Mouse (Mus musculus) stomach, postnatal 0 days (tissue): ENCODE results near the gene Tmem132d. TPM values are rescaled to one million over a fixed set of nuclear protein-coding genes. Genes with fewer than 3 reads are reported as not detected.

Source experiments
- ATAC-seq: fragments of 200-750 bp; cut with Nextera tagmentation; 2 replicates; pipeline ENCODE4 v1.8.0; 2017; ENCODE audit not compliant: low FRiP score, low TSS enrichment
- DNase-seq: peaks from one replicate; pipeline ENCODE4 v3.0.0-alpha.2; 2016; ENCODE audit warnings: low spot score
- H3K27ac ChIP-seq: fragments of 300-500 bp; sonication (generic); replicated peaks from 2 replicates; pipeline ENCODE4 v1.5.1; 2014; ENCODE audit warnings: mild to moderate bottlenecking, control low read depth
- H3K27me3 ChIP-seq: fragments of 300-500 bp; sonication (generic); 2 replicates; pipeline ENCODE4 v1.6.1; 2014; ENCODE audit warnings: low read length; ENCODE audit not compliant: control insufficient read depth, insufficient read depth
- H3K36me3 ChIP-seq: fragments of 300-500 bp; sonication (generic); 2 replicates; pipeline ENCODE4 v1.6.1; 2014; ENCODE audit warnings: low read length, mixed read lengths; ENCODE audit not compliant: control insufficient read depth, insufficient read depth
- H3K4me1 ChIP-seq: fragments of 300-500 bp; sonication (generic); replicated peaks from 2 replicates; pipeline ENCODE4 v1.6.1; 2014; ENCODE audit warnings: antibody characterized with exemption; ENCODE audit not compliant: control insufficient read depth, insufficient read depth
- H3K4me2 ChIP-seq: fragments of 300-500 bp; sonication (generic); replicated peaks from 2 replicates; pipeline ENCODE4 v1.6.1; 2014; ENCODE audit warnings: low read depth, mild to moderate bottlenecking, control low read depth, moderate library complexity
- H3K4me3 ChIP-seq: fragments of 300-500 bp; sonication (generic); 2 replicates; pipeline ENCODE4 v1.5.1; 2014; ENCODE audit warnings: low read depth, low read length, control low read depth
- H3K9ac ChIP-seq: fragments of 300-500 bp; sonication (generic); 2 replicates; pipeline ENCODE4 v1.6.1; 2014; ENCODE audit warnings: mild to moderate bottlenecking, low read length, control low read depth, mixed read lengths
- H3K9me3 ChIP-seq: fragments of 300-500 bp; sonication (generic); 2 replicates; pipeline ENCODE4 v1.6.1; 2016; ENCODE audit warnings: low read length; ENCODE audit not compliant: control insufficient read depth
- CTCF ChIP-seq: IDR thresholded peaks from 2 replicates; pipeline ENCODE4 v1.5.1; 2016; ENCODE audit warnings: antibody characterized with exemption, low read depth, mild to moderate bottlenecking, moderate library complexity
- EP300 ChIP-seq: optimal IDR thresholded peaks from 2 replicates; pipeline ENCODE3; 2016; ENCODE audit warnings: antibody characterized with exemption
- WGBS: fragments of 180-500 bp; shearing (Covaris S2); extraction: QIAGEN DNeasy Blood & Tissue Kit; methylation state at CpG from one replicate; pipeline ENCODE4 v1.1.7; 2014; 5-methylcytosine and 5-hydroxymethylcytosine counted together
- polyA plus RNA-seq: library from polyadenylated mRNA; unstranded; fragments of >200 nt; fragmentation: Nextera tagmentation; extraction: Ambion mirVana; gene quantifications from 2 replicates; pipeline ENCODE4 v1.2.1, GENCODE M21; 2015

Gene Tmem132d
- 0.16 and 0.23 TPM in 2 replicates for polyA plus RNA-seq

DNA sequence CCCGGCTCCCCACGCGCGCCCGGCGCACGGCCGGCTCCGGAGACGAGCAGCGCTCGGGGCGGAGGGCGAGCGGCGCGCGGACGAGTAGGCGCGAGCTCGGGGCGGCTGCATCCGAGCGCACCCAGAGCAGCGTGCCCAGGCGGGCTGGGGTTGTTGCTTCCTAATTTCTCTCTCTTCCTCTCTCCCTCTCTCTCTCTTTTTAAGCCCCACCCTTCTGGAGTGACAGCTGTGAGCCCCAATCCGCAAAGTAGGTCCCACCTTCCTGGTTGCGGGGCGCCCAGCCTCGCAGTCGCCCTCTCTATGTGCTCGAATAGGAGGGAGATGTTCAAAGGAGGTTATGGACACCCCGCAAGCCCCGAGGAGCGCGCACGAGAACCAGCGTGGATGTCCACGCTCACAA lies at the start of gene Tmem132d:
TSS of gene Tmem132d (minus strand) at position 162 of the 400 bp plus-strand sequence.
- DNase-seq: no peak
- no peaks in the 10 kb centered on the region for H3K9me3 ChIP-seq
- ATAC-seq: no peak
- no peak within 1 kb of the TSS for H3K9ac ChIP-seq
- H3K27me3 ChIP-seq: peaks cover 7% of the 10 kb centered on the region; the same call in 1 of the 2 replicates
- H3K4me1 ChIP-seq: no peaks in the 10 kb centered on the region
- WGBS: 1% methylated on average over 36 of the region's 40 CpGs
- TF ChIP-seq CTCF (no peak), EP300 (no peak)
- H3K4me2 ChIP-seq: no peak within 1 kb of the TSS
- H3K36me3 ChIP-seq: no peaks in the 10 kb centered on the region
- 0 out of 2 replicates have a peak within 1 kb of the TSS, but pooled peaks have one; percentile 2 for H3K4me3 ChIP-seq
- no peak within 1 kb of the TSS for H3K27ac ChIP-seq

DNA sequence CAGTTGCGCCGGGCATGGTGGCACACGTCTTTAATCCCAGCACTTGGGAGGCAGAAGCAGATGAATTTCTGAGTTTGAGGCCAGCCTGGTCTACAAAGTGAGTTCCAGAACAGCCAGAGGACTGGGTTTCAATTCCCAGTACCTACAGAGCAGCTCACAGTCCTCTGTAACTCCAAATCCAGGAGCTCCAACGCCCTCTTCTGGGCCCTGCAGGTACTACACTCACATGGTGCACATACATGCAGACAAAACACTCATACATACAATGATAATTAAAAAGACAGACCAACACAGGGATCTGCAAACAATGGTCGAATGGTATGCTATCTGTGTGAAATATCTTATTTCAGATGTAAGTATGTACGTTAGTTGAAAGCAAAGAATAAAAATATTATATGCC lies 47.9 kb upstream of the Tmem132d start:
- Histone ChIP-seq H3K9me3 (no peaks in the 10 kb centered on the region), H3K27me3 (no peaks in the 10 kb centered on the region), H3K36me3 (no peaks in the 10 kb centered on the region), H3K4me1 (no peaks in the 10 kb centered on the region), H3K4me2 (no peak overlapping the region), H3K9ac (no peak overlapping the region), H3K27ac (no peak overlapping the region), H3K4me3 (no peak overlapping the region)
- WGBS: 81% methylated on average over 6 of the region's 6 CpGs
- DNase-seq: no peak
- ATAC-seq: no peak
- TF ChIP-seq CTCF (no peak), EP300 (no peak)

DNA sequence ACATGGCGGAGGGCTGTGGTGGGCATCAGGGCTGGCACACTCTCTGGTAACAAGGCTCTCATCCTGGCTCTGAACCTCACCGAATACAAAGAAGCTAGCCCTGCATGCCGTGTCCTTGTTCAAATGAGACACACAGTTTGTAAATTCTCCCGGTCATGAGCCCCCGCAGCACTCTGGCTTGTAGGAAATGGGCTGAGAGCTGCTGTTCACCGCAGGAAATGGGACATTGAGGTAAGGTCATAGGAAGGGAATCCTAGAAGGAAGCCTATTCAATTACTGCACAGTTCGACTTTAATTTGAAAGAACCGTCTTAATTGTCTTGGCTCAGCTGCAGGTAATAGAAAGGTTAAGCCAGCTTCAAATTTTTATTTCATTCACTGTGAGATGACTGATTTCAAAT lies 42.5 kb upstream of the Tmem132d start:
- no peaks in the 10 kb centered on the region for H3K9me3 ChIP-seq
- H3K9ac ChIP-seq: no peak overlapping the region
- ATAC-seq (no peak), DNase-seq (no peak)
- H3K27me3 ChIP-seq: no peaks in the 10 kb centered on the region
- no peak overlapping the region for H3K4me2 ChIP-seq
- H3K4me1 ChIP-seq: no peaks in the 10 kb centered on the region
- no peak overlapping the region for H3K4me3 ChIP-seq
- H3K36me3 ChIP-seq: no peaks in the 10 kb centered on the region
- no peak for TF ChIP-seq EP300
- no peak for TF ChIP-seq CTCF
- H3K27ac ChIP-seq: no peak overlapping the region
- WGBS: 73% methylated on average over 8 of the region's 8 CpGs

DNA sequence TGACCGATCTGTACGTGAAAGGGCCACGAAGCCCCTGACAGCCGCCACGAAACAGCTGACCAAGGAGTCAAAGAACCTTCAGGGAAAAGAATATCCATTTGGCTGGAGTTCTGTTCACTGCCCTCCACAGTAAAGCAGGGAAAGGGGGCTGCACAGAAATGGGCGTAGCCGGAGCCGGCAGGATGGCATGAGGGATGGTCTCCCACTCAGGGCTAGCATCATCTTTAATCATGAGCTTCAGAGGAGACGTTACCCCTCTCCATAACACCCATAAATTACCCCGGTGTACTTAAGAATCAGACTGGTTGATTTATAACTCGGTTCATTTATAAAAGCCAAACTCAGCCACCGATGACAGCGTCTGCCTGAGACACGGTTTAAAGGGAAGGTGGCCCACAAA lies 36.9 kb upstream of the Tmem132d start:
- Histone ChIP-seq H3K4me1 (no peaks in the 10 kb centered on the region), H3K27me3 (no peaks in the 10 kb centered on the region), H3K27ac (no peak overlapping the region), H3K9ac (no peak overlapping the region), H3K4me2 (no peak overlapping the region), H3K36me3 (no peaks in the 10 kb centered on the region), H3K9me3 (no peaks in the 10 kb centered on the region), H3K4me3 (no peak overlapping the region)
- WGBS: 54% methylated on average over 14 of the region's 14 CpGs
- TF ChIP-seq CTCF (no peak), EP300 (no peak)
- no peak for DNase-seq
- ATAC-seq: no peak

DNA sequence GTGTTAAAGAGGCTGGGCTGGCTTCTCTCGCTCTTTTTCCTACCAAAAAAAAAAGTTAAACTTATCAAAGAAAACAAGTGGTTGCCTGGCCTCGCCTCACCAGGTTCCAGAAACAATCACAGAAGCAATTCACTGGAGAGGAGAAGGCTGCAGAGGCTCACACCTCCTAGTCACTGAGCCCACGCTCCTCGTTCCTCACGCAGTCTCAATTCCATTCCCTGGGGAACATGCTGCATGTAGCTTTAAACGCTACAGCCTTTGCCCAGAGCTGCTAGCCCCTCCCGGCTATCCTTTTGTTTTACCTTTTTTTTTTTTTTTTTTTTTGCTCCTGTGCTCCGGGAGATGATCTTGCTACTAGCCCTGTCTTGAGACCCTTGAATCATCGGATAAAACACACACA lies 31.6 kb upstream of the Tmem132d start:
- H3K4me1 ChIP-seq: no peaks in the 10 kb centered on the region
- H3K4me2 ChIP-seq: no peak overlapping the region
- ATAC-seq (no peak), DNase-seq (no peak)
- no peak overlapping the region for H3K27ac ChIP-seq
- no peaks in the 10 kb centered on the region for H3K9me3 ChIP-seq
- no peak overlapping the region for H3K9ac ChIP-seq
- no peak overlapping the region for H3K4me3 ChIP-seq
- WGBS: 12% methylated on average over 9 of the region's 9 CpGs
- no peaks in the 10 kb centered on the region for H3K27me3 ChIP-seq
- TF ChIP-seq EP300 (no peak), CTCF (no peak)
- H3K36me3 ChIP-seq: no peaks in the 10 kb centered on the region

DNA sequence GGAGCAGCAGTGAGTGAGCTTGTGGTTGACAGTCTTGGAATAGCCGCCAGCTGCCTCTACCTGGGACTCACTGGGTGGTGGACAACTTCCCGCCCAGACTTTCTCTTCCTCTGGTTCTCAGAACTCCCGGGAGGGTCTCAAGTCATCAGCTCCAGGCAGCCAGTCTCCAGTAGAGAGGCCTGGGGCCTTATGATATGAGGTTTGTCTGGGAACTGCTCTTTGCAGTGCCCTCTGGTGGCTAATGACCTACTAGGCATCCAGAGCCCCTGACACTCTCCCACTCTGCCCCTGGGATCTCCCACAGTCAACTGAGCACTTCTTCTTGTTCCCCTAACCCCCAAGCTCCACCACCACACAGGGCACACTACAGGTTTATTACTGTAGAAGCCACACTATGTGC lies 27.7 kb upstream of the Tmem132d start:
- 35% methylated on average over 3 of the region's 3 CpGs for WGBS
- H3K4me1 ChIP-seq: no peaks in the 10 kb centered on the region
- TF ChIP-seq EP300 (no peak), CTCF (peak; percentile 45)
- no peak for DNase-seq
- no peak overlapping the region for H3K4me2 ChIP-seq
- H3K9me3 ChIP-seq: no peaks in the 10 kb centered on the region
- H3K27me3 ChIP-seq: no peaks in the 10 kb centered on the region
- H3K4me3 ChIP-seq: no peak overlapping the region
- ATAC-seq: no peak
- no peak overlapping the region for H3K27ac ChIP-seq
- H3K9ac ChIP-seq: no peak overlapping the region
- H3K36me3 ChIP-seq: no peaks in the 10 kb centered on the region
